In genomic region chr17:33900281-33900988, GRCm38 (mm10) we compare ENCODE assay signal across 18 mouse cellular contexts. TPM values are rescaled to one million over a fixed set of nuclear protein-coding genes. Genes with fewer than 3 reads are reported as not detected.
A peak's percentile ranks its signal among the peaks of the same experiment; 100 is the strongest.
DNase-seq lines count a peak whose midpoint lies in the region; ATAC-seq and TF ChIP-seq lines count a peak whose summit lies in the region.
"Had no signal": no experiment of that assay in that cellular context is flagged by ENCODE, and none has a peak within 500 bp of the region (broad histone marks: within the 10 kb centered on the region; RNA-seq: fewer than 3 reads in every experiment).

No protein-coding gene starts in this region.

- H3K36me3 ChIP-seq in midbrain, embryonic 13.5 days = no peaks in the 10 kb centered on the region
- no peaks in the 10 kb centered on the region for H3K36me3 ChIP-seq in midbrain, embryonic 11.5 days (ENCODE audit: control insufficient read depth, insufficient read depth, low read length)
- H3K36me3 ChIP-seq in stomach, postnatal 0 days (ENCODE audit: control insufficient read depth, insufficient read depth, low read length) = no peaks in the 10 kb centered on the region
- no peaks in the 10 kb centered on the region for H3K36me3 ChIP-seq in hindbrain, embryonic 12.5 days
- H3K36me3 ChIP-seq: limb, embryonic 12.5 days had no signal

- TF ChIP-seq CTCF in stomach, postnatal 0 days (IDR thresholded peaks at IDR 0.05; ENCODE audit: low read depth) = no peak

- H3K4me3 ChIP-seq in midbrain, embryonic 13.5 days (replicated peaks) = no peak overlapping the region
- no peak overlapping the region for H3K4me3 ChIP-seq in midbrain, embryonic 11.5 days (ENCODE audit: low read depth, low read length)
- H3K4me3 ChIP-seq in stomach, postnatal 0 days (ENCODE audit: low read depth, low read length) = no peak overlapping the region
- H3K4me3 ChIP-seq in hindbrain, embryonic 12.5 days = no peak overlapping the region
- H3K4me3 ChIP-seq: forebrain, embryonic 13.5 days; limb, embryonic 12.5 days had no signal

- no peak overlapping the region for H3K4me2 ChIP-seq in midbrain, embryonic 13.5 days (replicated peaks)
- no peak overlapping the region for H3K4me2 ChIP-seq in midbrain, embryonic 11.5 days
- H3K4me2 ChIP-seq in stomach, postnatal 0 days (replicated peaks; ENCODE audit: low read depth) = no peak overlapping the region
- H3K4me2 ChIP-seq in hindbrain, embryonic 12.5 days (replicated peaks) = no peak overlapping the region
- H3K4me2 ChIP-seq: forebrain, embryonic 13.5 days; limb, embryonic 12.5 days had no signal

- 0 out of 2 replicates have a peak overlapping the region, but pooled peaks have one; percentile 4 for H3K9ac ChIP-seq in midbrain, embryonic 13.5 days (replicated peaks)
- no peak overlapping the region for H3K9ac ChIP-seq in midbrain, embryonic 11.5 days (ENCODE audit: low read length)
- 0 out of 2 replicates have a peak overlapping the region, but pooled peaks have one; percentile 23 for H3K9ac ChIP-seq in stomach, postnatal 0 days (ENCODE audit: low read length)
- H3K9ac ChIP-seq in hindbrain, embryonic 12.5 days = no peak overlapping the region
- H3K9ac ChIP-seq: forebrain, embryonic 13.5 days; limb, embryonic 12.5 days had no signal

- no peak overlapping the region for H3K27ac ChIP-seq in midbrain, embryonic 13.5 days
- no peak overlapping the region for H3K27ac ChIP-seq in midbrain, embryonic 11.5 days (ENCODE audit: low read depth, low read length)
- H3K27ac ChIP-seq in stomach, postnatal 0 days (replicated peaks) = no peak overlapping the region
- H3K27ac ChIP-seq in hindbrain, embryonic 12.5 days = no peak overlapping the region
- H3K27ac ChIP-seq: forebrain, embryonic 13.5 days; hindbrain, postnatal 0 days; limb, embryonic 12.5 days had no signal

- ATAC-seq in midbrain, embryonic 13.5 days = no peak
- no peak for ATAC-seq in midbrain, embryonic 11.5 days (ENCODE audit: low FRiP score)
- ATAC-seq in erythroid progenitor cell, adult 5-6 weeks (replicated peaks; ENCODE audit: low FRiP score, poor library complexity, severe bottlenecking) = 0 out of 2 replicates have a peak, but pooled peaks have one; percentile 28
- ATAC-seq in stomach, postnatal 0 days (ENCODE audit: low FRiP score, low TSS enrichment) = no peak
- ATAC-seq in hindbrain, embryonic 12.5 days (ENCODE audit: low FRiP score) = no peak
- ATAC-seq: forebrain, embryonic 13.5 days; hindbrain, postnatal 0 days had no signal

- TF ChIP-seq EP300 in stomach, postnatal 0 days (optimal IDR thresholded peaks at IDR 0.05) = no peak

- H3K27me3 ChIP-seq in midbrain, embryonic 13.5 days = no peaks in the 10 kb centered on the region
- no peaks in the 10 kb centered on the region for H3K27me3 ChIP-seq in midbrain, embryonic 11.5 days (ENCODE audit: control insufficient read depth, insufficient read depth, low read length)
- H3K27me3 ChIP-seq in stomach, postnatal 0 days (ENCODE audit: control insufficient read depth, insufficient read depth, low read length) = no peaks in the 10 kb centered on the region
- no peaks in the 10 kb centered on the region for H3K27me3 ChIP-seq in hindbrain, embryonic 12.5 days
- H3K27me3 ChIP-seq: forebrain, embryonic 13.5 days; limb, embryonic 12.5 days had no signal

- peak; percentile 23 for DNase-seq in cerebellum, adult 9-11 months
- no peak for DNase-seq in cerebellum, adult 9-10 months
- DNase-seq in midbrain, embryonic 11.5 days (ENCODE audit: low spot score, missing footprints) = no peak
- DNase-seq in stomach, postnatal 0 days (ENCODE audit: low spot score) = no peak
- DNase-seq in frontal cortex, adult 2 months (ENCODE audit: extremely low spot score in 1 of 2, low spot score in 1 of 2) = no peak
- DNase-seq: adrenal gland, postnatal 10 days; heart, postnatal 36 days; kidney, adult 9 months; right cerebral cortex, postnatal 4 days; thymus, postnatal 25 days had no signal

- H3K4me1 ChIP-seq in midbrain, embryonic 13.5 days (replicated peaks) = no peaks in the 10 kb centered on the region
- H3K4me1 ChIP-seq in midbrain, embryonic 11.5 days (ENCODE audit: control insufficient read depth, insufficient read depth, low read length) = no peaks in the 10 kb centered on the region
- no peaks in the 10 kb centered on the region for H3K4me1 ChIP-seq in stomach, postnatal 0 days (replicated peaks; ENCODE audit: control insufficient read depth, insufficient read depth)
- no peaks in the 10 kb centered on the region for H3K4me1 ChIP-seq in hindbrain, embryonic 12.5 days
- H3K4me1 ChIP-seq: forebrain, embryonic 13.5 days; limb, embryonic 12.5 days had no signal

- H3K9me3 ChIP-seq in midbrain, embryonic 13.5 days = no peaks in the 10 kb centered on the region
- H3K9me3 ChIP-seq in midbrain, embryonic 11.5 days (ENCODE audit: control insufficient read depth, low read length) = no peaks in the 10 kb centered on the region
- H3K9me3 ChIP-seq in stomach, postnatal 0 days (ENCODE audit: control insufficient read depth, low read length) = no peaks in the 10 kb centered on the region
- no peaks in the 10 kb centered on the region for H3K9me3 ChIP-seq in hindbrain, embryonic 12.5 days (replicated peaks)
- H3K9me3 ChIP-seq: forebrain, embryonic 13.5 days; limb, embryonic 12.5 days had no signal

- 72% methylated on average over 7 of the region's 7 CpGs for WGBS in midbrain, embryonic 13.5 days
- 81% methylated on average over 7 of the region's 7 CpGs for WGBS in midbrain, embryonic 11.5 days
- 61% methylated on average over 7 of the region's 7 CpGs for WGBS in stomach, postnatal 0 days
- 78% methylated on average over 7 of the region's 7 CpGs for WGBS in hindbrain, embryonic 12.5 days

RNA-seq across cellular contexts. Expression of gene Platr17, which starts 4.5 kb away (rescaled TPM):
- 0.40 and 0.52 TPM in 2 replicates for polyA plus RNA-seq in midbrain, embryonic 13.5 days (2015; fragmentation: Nextera tagmentation; extraction: Ambion mirVana)
- 0.22 TPM in 1 of 2 replicates, not detected in the other for polyA plus RNA-seq in midbrain, embryonic 11.5 days (2014; fragmentation: Nextera tagmentation; extraction: Ambion mirVana)
- total RNA-seq in erythroid progenitor cell, adult 5-6 weeks (2015; ENCODE audit: low replicate concordance) = not detected in 2 replicates
- total RNA-seq in erythroid progenitor cell, adult 5-6 weeks (2017; ENCODE audit: low replicate concordance) = not detected in 2 replicates
- 1.1 TPM in 2 replicates for polyA plus RNA-seq in stomach, postnatal 0 days (2015; fragmentation: Nextera tagmentation; extraction: Ambion mirVana)
- 0.30 TPM in 1 of 2 replicates, not detected in the other for polyA plus RNA-seq in hindbrain, embryonic 12.5 days (2016; fragmentation: Nextera tagmentation; extraction: Ambion mirVana)
- 1.3 and 1.5 TPM in 2 replicates for polyA plus RNA-seq in frontal cortex, adult 2 months (2012; rRNA removed)
- total RNA-seq: adrenal gland, postnatal 10 days; heart, postnatal 36 days; hindbrain, postnatal 0 days had no signal
- polyA plus RNA-seq: embryonic facial prominence, embryonic 14.5 days; neural tube, embryonic 11.5 days had no signal

RNA-seq across cellular contexts. Expression of gene Daxx, which starts 8.8 kb away (rescaled TPM):
- 56.5 and 57.2 TPM in 2 replicates for polyA plus RNA-seq in midbrain, embryonic 13.5 days (2015; fragmentation: Nextera tagmentation; extraction: Ambion mirVana)
- 59.5 and 60.4 TPM in 2 replicates for polyA plus RNA-seq in midbrain, embryonic 11.5 days (2014; fragmentation: Nextera tagmentation; extraction: Ambion mirVana)
- 18.0 and 23.9 TPM in 2 replicates for total RNA-seq in erythroid progenitor cell, adult 5-6 weeks (2015; ENCODE audit: low replicate concordance)
- 23.4 and 29.3 TPM in 2 replicates for total RNA-seq in erythroid progenitor cell, adult 5-6 weeks (2017; ENCODE audit: low replicate concordance)
- polyA plus RNA-seq in stomach, postnatal 0 days (2015; fragmentation: Nextera tagmentation; extraction: Ambion mirVana) = 18.1 and 22.4 TPM in 2 replicates
- polyA plus RNA-seq in hindbrain, embryonic 12.5 days (2016; fragmentation: Nextera tagmentation; extraction: Ambion mirVana) = 55.5 and 61.2 TPM in 2 replicates
- polyA plus RNA-seq in frontal cortex, adult 2 months (2012; rRNA removed) = 26.4 and 27.2 TPM in 2 replicates

RNA-seq across cellular contexts. Expression of gene Kifc1, which starts 10.0 kb away (rescaled TPM):
- 2.9 and 3.0 TPM in 2 replicates for polyA plus RNA-seq in midbrain, embryonic 13.5 days (2015; fragmentation: Nextera tagmentation; extraction: Ambion mirVana)
- 8.1 and 11.4 TPM in 2 replicates for polyA plus RNA-seq in midbrain, embryonic 11.5 days (2014; fragmentation: Nextera tagmentation; extraction: Ambion mirVana)
- 89.3 and 150 TPM in 2 replicates for total RNA-seq in erythroid progenitor cell, adult 5-6 weeks (2015; ENCODE audit: low replicate concordance)
- 479 and 506 TPM in 2 replicates for total RNA-seq in erythroid progenitor cell, adult 5-6 weeks (2017; ENCODE audit: low replicate concordance)
- polyA plus RNA-seq in stomach, postnatal 0 days (2015; fragmentation: Nextera tagmentation; extraction: Ambion mirVana) = 1.3 and 1.7 TPM in 2 replicates
- 3.2 and 4.1 TPM in 2 replicates for polyA plus RNA-seq in hindbrain, embryonic 12.5 days (2016; fragmentation: Nextera tagmentation; extraction: Ambion mirVana)
- polyA plus RNA-seq in frontal cortex, adult 2 months (2012; rRNA removed) = 2.5 and 2.6 TPM in 2 replicates

RNA-seq across cellular contexts. Expression of gene Tapbp, which starts 15.3 kb away (rescaled TPM):
- 18.1 and 19.6 TPM in 2 replicates for polyA plus RNA-seq in midbrain, embryonic 13.5 days (2015; fragmentation: Nextera tagmentation; extraction: Ambion mirVana)
- 13.6 and 14.8 TPM in 2 replicates for polyA plus RNA-seq in midbrain, embryonic 11.5 days (2014; fragmentation: Nextera tagmentation; extraction: Ambion mirVana)
- total RNA-seq in erythroid progenitor cell, adult 5-6 weeks (2015; ENCODE audit: low replicate concordance) = 86.1 and 88.4 TPM in 2 replicates
- total RNA-seq in erythroid progenitor cell, adult 5-6 weeks (2017; ENCODE audit: low replicate concordance) = 88.8 and 97.2 TPM in 2 replicates
- polyA plus RNA-seq in stomach, postnatal 0 days (2015; fragmentation: Nextera tagmentation; extraction: Ambion mirVana) = 63.7 and 72.4 TPM in 2 replicates
- polyA plus RNA-seq in hindbrain, embryonic 12.5 days (2016; fragmentation: Nextera tagmentation; extraction: Ambion mirVana) = 23.9 and 27.6 TPM in 2 replicates
- polyA plus RNA-seq in frontal cortex, adult 2 months (2012; rRNA removed) = 25.4 and 28.5 TPM in 2 replicates

RNA-seq across cellular contexts. Expression of gene Zbtb22, which starts 15.3 kb away (rescaled TPM):
- polyA plus RNA-seq in midbrain, embryonic 13.5 days (2015; fragmentation: Nextera tagmentation; extraction: Ambion mirVana) = 20.3 TPM in 2 replicates
- 8.0 and 9.4 TPM in 2 replicates for polyA plus RNA-seq in midbrain, embryonic 11.5 days (2014; fragmentation: Nextera tagmentation; extraction: Ambion mirVana)
- total RNA-seq in erythroid progenitor cell, adult 5-6 weeks (2015; ENCODE audit: low replicate concordance) = 11.7 and 23.8 TPM in 2 replicates
- 20.3 and 28.8 TPM in 2 replicates for total RNA-seq in erythroid progenitor cell, adult 5-6 weeks (2017; ENCODE audit: low replicate concordance)
- 10.7 and 12.2 TPM in 2 replicates for polyA plus RNA-seq in stomach, postnatal 0 days (2015; fragmentation: Nextera tagmentation; extraction: Ambion mirVana)
- polyA plus RNA-seq in hindbrain, embryonic 12.5 days (2016; fragmentation: Nextera tagmentation; extraction: Ambion mirVana) = 21.7 and 25.5 TPM in 2 replicates
- 29.9 and 33.4 TPM in 2 replicates for polyA plus RNA-seq in frontal cortex, adult 2 months (2012; rRNA removed)

Comparison
In these comparisons a context has a peak if more than half of its experiments do, and no peak if none do; other contexts are left out.
1. H3K9ac ChIP-seq: peak in midbrain, embryonic 13.5 days (single experiment) and stomach, postnatal 0 days (single experiment); none in midbrain, embryonic 11.5 days (single experiment) and hindbrain, embryonic 12.5 days (single experiment).